Mouse (Mus musculus) brain, embryonic 14.5 days (tissue): Measurements from ENCODE around the gene Dner.

Experiments used
- CTCF ChIP-seq: fragments of 200-500 bp; IDR thresholded peaks from 2 replicates; pipeline ENCODE4 v1.5.1; 2012; ENCODE audit warnings: inconsistent platforms, mild to moderate bottlenecking, moderate library complexity, borderline replicate concordance; ENCODE audit not compliant: insufficient read depth, insufficient read length; ENCODE audit errors: extremely low read depth
- POLR2A ChIP-seq: fragments of 200-500 bp; IDR thresholded peaks from 2 replicates; pipeline ENCODE4 v1.6.1; 2012; ENCODE audit warnings: mild to moderate bottlenecking, inconsistent platforms, borderline replicate concordance; ENCODE audit not compliant: poor library complexity, insufficient read depth, insufficient read length, severe bottlenecking; ENCODE audit errors: extremely low read depth

DNA sequence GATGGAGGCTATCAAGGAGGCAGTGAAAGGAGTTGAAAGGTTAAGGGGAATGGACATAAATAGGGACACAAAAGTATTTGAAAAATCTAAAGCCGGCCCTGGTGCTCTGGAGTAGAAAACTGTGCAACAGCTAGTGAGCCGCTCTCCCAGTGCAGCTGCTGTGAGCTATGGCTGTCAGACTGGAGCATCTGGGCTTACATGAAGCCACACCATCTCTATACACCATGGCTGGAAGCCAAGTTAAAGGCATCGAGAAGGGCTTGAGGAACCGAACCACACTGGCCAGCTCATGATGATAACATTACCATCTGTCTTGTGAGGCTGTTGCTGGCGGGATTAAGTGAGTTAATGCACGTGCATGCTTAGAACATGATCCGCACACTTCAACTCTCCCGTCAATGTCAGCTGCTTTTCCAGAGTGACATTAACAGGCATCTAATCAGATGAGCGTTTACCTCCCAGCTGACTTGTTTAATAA, 278.2 kb downstream of the Dner start:
- TF ChIP-seq CTCF (no peak), POLR2A (no peak)
